Mouse (Mus musculus): ENCODE data around the gene Vegfb. TPM values are rescaled to one million over a fixed set of nuclear protein-coding genes. Genes with fewer than 3 reads are reported as not detected.

Gene Vegfb
- polyA plus RNA-seq, 1 experiment, result 169 TPM

- TF ChIP-seq GATA1 (IDR thresholded peaks at IDR 0.05; ENCODE audit: low read length), result no peak
Observed at GRCm38 (mm10) chr19:6995255-6995991, 8.0 kb upstream of the Vegfb start.

DNA sequence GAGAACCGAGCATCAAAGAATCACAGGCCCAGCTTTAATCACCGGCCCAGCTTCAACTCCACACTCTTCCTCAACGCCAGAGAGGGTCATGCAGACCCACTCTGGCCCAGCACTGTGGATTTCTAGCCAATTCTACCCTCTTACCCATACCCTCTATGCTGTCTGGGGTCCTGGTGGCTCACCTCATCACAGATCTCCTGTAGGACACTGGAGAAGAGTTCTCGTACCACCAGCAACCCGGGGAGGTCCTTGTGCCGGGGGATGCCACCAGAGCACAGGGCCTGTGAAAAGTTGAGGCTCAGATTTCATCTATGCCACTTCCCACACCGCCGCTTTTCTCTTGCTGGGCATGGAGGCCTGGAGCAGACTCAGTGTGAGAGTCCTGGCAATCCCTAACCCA, 7.0 kb upstream of the Vegfb start:
- TF ChIP-seq GATA1 (IDR thresholded peaks at IDR 0.05; ENCODE audit: low read length), result no peak

- TF ChIP-seq GATA1 (IDR thresholded peaks at IDR 0.05; ENCODE audit: low read length), result no peak
Observed at GRCm38 (mm10) chr19:6994002-6994401, 6.6 kb upstream of the Vegfb start.

DNA sequence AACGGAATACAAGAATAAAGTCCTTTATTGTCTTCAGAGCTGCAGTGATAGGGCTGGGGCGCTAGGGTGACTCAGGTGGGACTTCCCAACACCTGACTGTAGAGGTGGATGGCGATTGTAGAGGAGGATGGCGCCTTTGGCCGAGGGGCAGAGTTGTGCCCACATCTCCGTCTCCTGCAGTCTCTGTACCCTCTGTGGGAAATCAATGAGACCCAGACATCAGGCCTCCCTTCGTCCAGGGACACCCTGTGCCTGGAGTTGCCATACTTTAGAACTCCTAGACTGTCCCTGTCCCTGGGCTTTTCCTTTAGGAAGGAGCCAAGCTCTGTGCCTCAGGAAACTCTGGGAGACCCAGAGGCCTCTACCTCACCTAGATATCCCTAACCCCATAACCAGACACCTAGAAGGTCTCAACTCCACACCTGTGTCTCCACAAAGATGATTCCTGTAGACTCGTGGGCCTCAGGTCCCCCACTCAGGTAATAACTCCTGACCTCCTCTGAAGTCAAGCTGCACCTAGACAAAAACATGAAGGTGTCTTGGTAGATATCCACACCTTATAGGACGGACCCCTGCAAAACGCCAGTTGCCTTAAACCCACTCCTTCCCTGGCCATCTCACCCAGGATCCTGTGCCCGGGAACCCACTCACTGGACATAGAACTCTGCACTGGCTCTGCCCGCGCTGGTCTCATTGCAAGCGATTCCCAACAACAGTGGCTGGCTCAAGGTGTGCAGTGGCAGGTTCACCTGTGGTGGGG, 5.7 kb upstream of the Vegfb start:
- no peak for TF ChIP-seq GATA1 (IDR thresholded peaks at IDR 0.05; ENCODE audit: low read length)

- TF ChIP-seq GATA1 (IDR thresholded peaks at IDR 0.05; ENCODE audit: low read length), result no peak
Observed at GRCm38 (mm10) chr19:6992011-6992858, 4.8 kb upstream of the Vegfb start, which contains the start of gene Dnajc4. Dnajc4 (minus strand) TSS chr19:6992572.

- no peak for TF ChIP-seq GATA1 (IDR thresholded peaks at IDR 0.05; ENCODE audit: low read length)
Observed at GRCm38 (mm10) chr19:6990712-6991111, 3.3 kb upstream of the Vegfb start.

DNA sequence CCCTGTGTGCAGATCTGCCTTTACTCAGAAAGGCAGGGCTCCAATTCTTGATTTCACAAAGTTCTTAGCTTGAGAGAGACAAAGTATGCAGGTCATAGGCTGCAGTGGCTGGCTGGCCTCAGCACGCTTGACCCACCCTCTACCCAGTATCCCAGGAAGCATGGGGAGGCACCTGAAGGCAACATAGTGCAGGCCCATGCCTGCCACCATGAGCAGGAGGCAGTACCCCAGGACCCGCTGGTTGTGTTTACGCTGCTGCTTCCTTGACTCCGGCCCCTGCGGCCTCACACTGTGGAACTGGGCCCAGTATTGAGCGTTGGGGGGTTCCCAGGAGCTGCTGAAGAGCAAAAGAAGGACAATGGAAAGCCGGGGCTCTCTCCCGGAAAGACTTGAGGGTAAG, 1.8 kb upstream of the Vegfb start:
- TF ChIP-seq GATA1 (IDR thresholded peaks at IDR 0.05; ENCODE audit: low read length), result no peak

DNA sequence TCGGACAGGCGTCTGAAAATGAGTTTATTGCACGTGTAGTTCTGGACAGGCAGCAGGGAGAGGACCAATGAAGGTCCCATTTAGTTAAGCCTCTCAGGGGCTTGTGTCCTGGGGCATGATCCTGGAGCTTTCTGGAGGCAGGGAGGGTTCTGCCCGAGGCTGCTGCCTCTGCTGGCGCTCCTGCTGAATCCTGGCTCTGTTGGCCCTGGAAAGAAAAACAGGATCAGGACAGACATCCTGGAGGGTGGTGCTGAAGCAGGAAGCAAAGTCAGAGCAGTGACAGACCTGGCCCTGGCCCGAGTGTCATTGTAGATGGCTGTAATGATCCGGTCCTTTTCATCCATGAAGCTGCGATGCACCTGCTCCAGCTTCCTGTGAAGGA, 444 bp upstream of the Vegfb start:
- no peak for TF ChIP-seq GATA1 (IDR thresholded peaks at IDR 0.05; ENCODE audit: low read length)

GRCm38 (mm10) chr19:6985951-6986708, 1.3 kb downstream of the Vegfb start:
- TF ChIP-seq GATA1 (IDR thresholded peaks at IDR 0.05; ENCODE audit: low read length), result no peak

DNA sequence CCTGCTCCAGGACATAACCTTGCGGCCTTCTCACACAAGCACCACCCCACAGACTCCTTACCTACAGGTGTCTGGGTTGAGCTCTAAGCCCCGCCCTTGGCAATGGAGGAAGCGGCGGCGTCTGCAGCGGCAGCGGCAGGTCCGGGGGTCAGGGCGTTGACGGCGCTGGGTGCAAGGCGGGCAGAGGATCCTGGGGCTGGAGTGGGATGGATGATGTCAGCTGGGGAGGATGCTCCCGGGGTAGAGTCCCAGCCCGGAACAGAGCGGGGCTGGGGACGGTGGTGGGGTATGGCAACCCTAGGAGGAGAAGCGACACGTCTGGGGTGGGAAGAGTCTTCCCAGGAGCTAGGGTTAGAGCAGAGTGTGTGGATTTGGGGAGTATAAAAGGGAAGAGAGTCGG, 2.2 kb downstream of the Vegfb start:
- TF ChIP-seq GATA1 (IDR thresholded peaks at IDR 0.05; ENCODE audit: low read length), result no peak

DNA sequence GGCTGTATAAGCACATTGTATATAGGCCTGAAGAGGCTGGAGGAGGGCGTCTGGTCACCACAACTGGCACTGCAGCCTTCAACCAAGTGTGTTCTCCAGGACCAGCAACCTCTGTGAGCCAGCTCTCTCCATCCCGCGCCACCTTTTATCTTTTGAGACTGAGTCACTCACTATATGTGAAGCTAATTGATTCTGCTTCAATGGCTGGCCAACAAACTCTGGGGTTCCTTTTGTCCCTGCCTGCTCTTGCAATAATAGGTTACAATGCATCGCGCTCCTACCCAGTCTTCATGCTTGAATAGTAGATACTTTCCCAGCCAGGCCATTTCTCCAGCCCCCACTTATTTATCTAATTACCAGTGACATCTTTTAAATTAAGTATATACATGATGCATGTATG, 3.8 kb downstream of the Vegfb start:
- TF ChIP-seq GATA1 (IDR thresholded peaks at IDR 0.05; ENCODE audit: low read length), result no peak

DNA sequence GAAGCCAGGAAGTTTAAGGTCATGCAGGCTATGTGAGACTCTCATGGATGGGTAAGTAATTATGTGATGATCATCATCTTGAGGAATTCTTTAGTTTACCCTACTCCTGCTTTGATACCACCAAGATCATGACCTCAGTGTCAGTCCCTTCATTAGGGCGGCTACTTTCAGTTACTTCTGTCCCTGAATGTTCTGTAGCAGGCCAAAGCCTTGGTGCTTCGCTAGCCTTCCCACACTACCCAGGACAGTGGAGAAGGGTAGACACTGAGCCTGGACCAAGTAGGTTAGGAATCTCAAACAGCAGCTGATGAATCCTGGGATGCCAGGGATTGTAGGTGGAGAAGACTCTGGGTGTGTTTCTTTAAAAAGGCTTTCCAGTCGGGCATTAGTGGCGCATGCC, 6.0 kb downstream of the Vegfb start:
- no peak for TF ChIP-seq GATA1 (IDR thresholded peaks at IDR 0.05; ENCODE audit: low read length)

GRCm38 (mm10) chr19:6980381-6981093, 6.9 kb downstream of the Vegfb start, which contains the start of gene Fkbp2:
Fkbp2 (minus strand) TSS chr19:6980501.
- TF ChIP-seq GATA1 (IDR thresholded peaks at IDR 0.05; ENCODE audit: low read length), result no peak

All from G1E-ER4 (cell line).